Mouse (Mus musculus): ENCODE measurements at regions not wholly inside any gene's neighbourhood (a gene's known extent, or its start where the extent isn't known, plus 50 kb on each side); places are given as distances from the start of the nearest gene placed in this dataset.
"Not testable (repeated sequence)": the region's sequence is repeated elsewhere in the genome, so short reads cannot be mapped to it uniquely, and the experiment has no call there.

DNA sequence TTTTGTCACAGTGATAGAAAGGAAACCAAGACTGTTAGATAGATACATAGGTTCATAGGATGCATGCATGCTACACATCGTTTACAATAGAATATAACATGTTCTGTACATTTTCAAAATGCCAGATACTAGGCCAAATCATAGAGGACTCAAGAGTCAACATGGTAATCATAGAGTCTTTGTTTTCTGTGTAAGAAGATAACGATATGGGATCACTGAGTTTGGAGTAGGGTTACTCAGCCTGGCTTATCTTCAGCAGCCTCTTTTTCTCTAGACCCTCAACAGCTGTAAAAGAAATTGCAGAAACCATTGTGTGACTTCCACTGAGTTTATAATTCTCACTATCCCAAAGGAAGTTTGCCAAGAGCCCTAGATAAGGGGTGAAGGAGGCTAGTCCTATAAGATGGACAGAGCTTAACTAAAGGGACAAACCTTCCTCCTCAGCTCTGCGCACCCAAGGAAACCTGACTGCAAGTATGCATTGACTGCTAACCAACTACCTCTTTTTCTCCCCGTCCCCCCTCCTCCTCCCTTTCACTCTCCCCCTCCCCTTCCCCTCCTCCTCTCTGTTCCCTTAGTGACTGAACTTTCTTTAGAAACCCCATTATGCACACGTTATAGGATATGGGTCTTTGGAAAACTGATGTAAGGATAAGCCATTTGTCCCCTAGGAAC, 160.8 kb downstream of the Stard3nl start:
- H3K4me1 ChIP-seq (ENCODE audit: control insufficient read depth, insufficient read depth, low read depth, low read length) = no peaks in the 10 kb centered on the region
- no peak overlapping the region for H3K4me2 ChIP-seq (ENCODE audit: low read length)
- no peak overlapping the region for H3K27ac ChIP-seq (ENCODE audit: low read depth, low read length)
- H3K27me3 ChIP-seq (replicated peaks; ENCODE audit: control insufficient read depth, insufficient read depth, low read length) = no peaks in the 10 kb centered on the region
- H3K36me3 ChIP-seq (ENCODE audit: control insufficient read depth, insufficient read depth, low read length) = no peaks in the 10 kb centered on the region
- no peak for ATAC-seq
- H3K9ac ChIP-seq (ENCODE audit: low read depth, low read length) = no peak overlapping the region
- no peaks in the 10 kb centered on the region for H3K9me3 ChIP-seq (ENCODE audit: control insufficient read depth, low read length)
- no peak overlapping the region for H3K4me3 ChIP-seq (ENCODE audit: low read length)
- 71% methylated on average over 5 of the region's 5 CpGs for WGBS

DNA sequence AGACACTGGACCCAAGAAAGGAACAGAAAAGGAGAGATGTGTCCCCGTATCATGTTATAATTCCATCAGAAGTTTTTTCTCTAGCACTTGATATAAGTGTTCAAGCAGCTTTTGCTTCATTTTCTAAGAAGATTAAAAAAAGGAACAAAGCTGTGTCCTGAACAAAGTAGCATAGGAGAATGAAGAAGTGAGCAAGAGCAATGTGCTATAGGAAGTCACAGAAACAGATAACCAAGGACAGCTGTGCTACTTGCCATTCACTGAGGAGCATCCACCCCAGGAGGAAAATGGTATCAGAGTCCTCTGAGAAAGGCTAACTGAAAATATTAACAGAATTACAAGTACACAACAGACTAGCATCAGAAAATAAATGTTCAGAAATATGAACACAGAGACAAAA, 175.6 kb downstream of the Stard3nl start:
- H3K4me3 ChIP-seq (ENCODE audit: low read length); H3K4me2 ChIP-seq (ENCODE audit: low read length); H3K36me3 ChIP-seq (ENCODE audit: control insufficient read depth, insufficient read depth, low read length); H3K4me1 ChIP-seq (ENCODE audit: control insufficient read depth, insufficient read depth, low read depth, low read length); ATAC-seq; H3K9me3 ChIP-seq (ENCODE audit: control insufficient read depth, low read length); H3K9ac ChIP-seq (ENCODE audit: low read depth, low read length); H3K27me3 ChIP-seq (replicated peaks; ENCODE audit: control insufficient read depth, insufficient read depth, low read length); H3K27ac ChIP-seq (ENCODE audit: low read depth, low read length): not testable (repeated sequence)
- WGBS = 74% methylated on average over 1 of the region's 1 CpGs

DNA sequence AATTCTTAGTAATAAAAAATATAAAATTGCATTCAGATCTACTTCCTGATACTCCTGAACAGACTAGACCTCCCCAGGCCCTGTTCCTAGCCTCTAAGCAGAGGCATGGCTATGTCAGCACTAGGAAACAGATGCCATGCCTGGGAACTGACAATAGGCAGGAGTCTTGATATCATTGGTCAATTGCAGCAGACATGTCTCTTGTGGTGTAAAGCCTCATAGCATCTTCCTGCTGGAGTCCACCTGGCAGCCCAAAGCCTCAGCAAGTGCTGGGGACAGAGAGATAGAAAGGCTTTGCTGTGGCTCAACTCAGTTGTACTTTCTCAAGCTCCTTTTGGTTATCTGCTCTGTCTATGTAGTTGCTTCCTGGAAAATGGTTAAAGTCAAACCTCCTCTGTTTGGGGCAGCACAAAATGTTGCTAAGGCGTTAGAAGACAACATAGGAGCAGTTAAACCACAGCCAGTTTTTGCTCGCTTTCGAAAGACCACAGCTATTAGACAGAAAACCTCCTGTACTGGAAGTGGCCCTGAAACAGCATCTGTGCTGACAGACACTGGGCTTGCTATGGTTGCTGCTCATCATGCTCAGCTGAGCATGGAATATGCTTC, 176.1 kb downstream of the Stard3nl start:
- WGBS = 88% methylated on average over 3 of the region's 3 CpGs
- ATAC-seq = 0 out of 2 replicates have a peak, but pooled peaks have one; percentile 45
- H3K27ac ChIP-seq (ENCODE audit: low read depth, low read length); H3K9ac ChIP-seq (ENCODE audit: low read depth, low read length); H3K4me2 ChIP-seq (ENCODE audit: low read length); H3K4me3 ChIP-seq (ENCODE audit: low read length); H3K36me3 ChIP-seq (ENCODE audit: control insufficient read depth, insufficient read depth, low read length); H3K4me1 ChIP-seq (ENCODE audit: control insufficient read depth, insufficient read depth, low read depth, low read length); H3K27me3 ChIP-seq (replicated peaks; ENCODE audit: control insufficient read depth, insufficient read depth, low read length); H3K9me3 ChIP-seq (ENCODE audit: control insufficient read depth, low read length): not testable (repeated sequence)

DNA sequence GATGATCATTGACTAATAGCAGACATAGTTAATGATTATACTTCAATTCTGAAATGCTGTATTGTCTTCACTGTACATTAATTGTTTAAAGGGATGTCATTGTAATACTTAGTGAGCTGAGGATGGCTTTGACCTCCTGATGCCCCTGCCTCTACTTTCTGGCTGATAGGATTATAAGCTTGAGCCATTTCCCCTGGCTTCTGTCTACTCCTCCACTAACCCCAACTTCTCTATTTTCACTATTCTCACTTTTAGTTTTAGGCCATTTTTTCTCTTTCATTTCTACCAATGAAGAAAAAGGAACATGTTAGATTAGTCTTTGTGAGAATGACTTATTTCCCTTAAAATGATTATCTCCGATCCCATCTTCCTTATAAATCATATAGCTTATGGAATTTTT, 190.9 kb downstream of the Stard3nl start:
- no peak overlapping the region for H3K9ac ChIP-seq (ENCODE audit: low read depth, low read length)
- no peak overlapping the region for H3K27ac ChIP-seq (ENCODE audit: low read depth, low read length)
- H3K4me2 ChIP-seq (ENCODE audit: low read length) = no peak overlapping the region
- H3K27me3 ChIP-seq (replicated peaks; ENCODE audit: control insufficient read depth, insufficient read depth, low read length) = no peaks in the 10 kb centered on the region
- WGBS = 95% methylated on average over 1 of the region's 1 CpGs
- no peaks in the 10 kb centered on the region for H3K36me3 ChIP-seq (ENCODE audit: control insufficient read depth, insufficient read depth, low read length)
- no peak overlapping the region for H3K4me3 ChIP-seq (ENCODE audit: low read length)
- ATAC-seq = no peak
- no peaks in the 10 kb centered on the region for H3K4me1 ChIP-seq (ENCODE audit: control insufficient read depth, insufficient read depth, low read depth, low read length)
- H3K9me3 ChIP-seq (ENCODE audit: control insufficient read depth, low read length) = no peaks in the 10 kb centered on the region

DNA sequence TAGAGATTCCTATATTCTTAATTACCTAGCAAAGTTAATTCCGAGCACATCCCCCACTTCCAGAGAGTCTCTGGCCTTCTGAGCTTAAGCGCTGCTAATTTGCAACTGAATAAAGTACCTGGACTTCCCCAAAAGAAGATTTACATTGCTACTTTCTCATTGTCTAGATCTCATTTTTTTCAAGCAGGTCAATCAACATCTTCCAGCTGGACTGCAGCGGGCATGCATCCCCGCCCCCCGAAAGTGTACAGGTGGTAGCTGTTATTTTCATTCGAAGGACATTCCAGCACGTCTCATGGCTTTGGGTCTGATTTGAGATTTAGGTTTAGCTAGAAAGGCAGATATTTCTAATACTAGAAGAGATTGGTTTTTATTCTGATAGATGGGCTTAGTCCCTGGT, 193.3 kb downstream of the Stard3nl start:
- H3K36me3 ChIP-seq (ENCODE audit: control insufficient read depth, insufficient read depth, low read length); H3K27me3 ChIP-seq (replicated peaks; ENCODE audit: control insufficient read depth, insufficient read depth, low read length); H3K9me3 ChIP-seq (ENCODE audit: control insufficient read depth, low read length); H3K27ac ChIP-seq (ENCODE audit: low read depth, low read length); H3K4me3 ChIP-seq (ENCODE audit: low read length); H3K4me1 ChIP-seq (ENCODE audit: control insufficient read depth, insufficient read depth, low read depth, low read length); H3K4me2 ChIP-seq (ENCODE audit: low read length); ATAC-seq; H3K9ac ChIP-seq (ENCODE audit: low read depth, low read length): not testable (repeated sequence)
- 81% methylated on average over 7 of the region's 7 CpGs for WGBS

All from hindbrain, embryonic 16.5 days (tissue).